Mouse (Mus musculus) ES-CJ7 (cell line): ENCODE data around the gene Tmem53.

Experiments
- DNase-seq: peaks from one replicate; pipeline ENCODE4 v3.0.0; 2011; ENCODE audit warnings: low read depth, low spot score

Tmem53 gene

GRCm38 (mm10) chr4:117251801-117252316 lies at the start of gene Tmem53, which contains the start of gene Armh1:
Gene Tmem53 (plus strand): TSS chr4:117251951.
Gene Armh1 (minus strand): TSS chr4:117252125.
- DNase-seq: peak; percentile 97

GRCm38 (mm10) chr4:117202046-117202991 lies 49.4 kb upstream of the Tmem53 start:
- DNase-seq: peak; percentile 92

- DNase-seq: no peak
Measured at GRCm38 (mm10) chr4:117202992-117203354, 48.8 kb upstream of the Tmem53 start.

- DNase-seq: no peak
Measured at GRCm38 (mm10) chr4:117209592-117209991, 42.2 kb upstream of the Tmem53 start.

- peak; percentile 91 for DNase-seq
Measured at GRCm38 (mm10) chr4:117210147-117211074, 41.3 kb upstream of the Tmem53 start.

GRCm38 (mm10) chr4:117214250-117214649 lies 37.5 kb upstream of the Tmem53 start:
- DNase-seq: no peak

- no peak for DNase-seq
Measured at GRCm38 (mm10) chr4:117217029-117217428, 34.7 kb upstream of the Tmem53 start.

GRCm38 (mm10) chr4:117218517-117219219 lies 33.1 kb upstream of the Tmem53 start:
- peak; percentile 77 for DNase-seq

GRCm38 (mm10) chr4:117220741-117221515 lies 30.8 kb upstream of the Tmem53 start:
- no peak for DNase-seq

- no peak for DNase-seq
Measured at GRCm38 (mm10) chr4:117221836-117222235, 29.9 kb upstream of the Tmem53 start.

GRCm38 (mm10) chr4:117223001-117223400 lies 28.8 kb upstream of the Tmem53 start:
- DNase-seq: no peak

- no peak for DNase-seq
Measured at GRCm38 (mm10) chr4:117224122-117224521, 27.6 kb upstream of the Tmem53 start.

GRCm38 (mm10) chr4:117225250-117225649 lies 26.5 kb upstream of the Tmem53 start:
- DNase-seq: no peak

- peak; percentile 38 for DNase-seq
Measured at GRCm38 (mm10) chr4:117229590-117229989, 22.2 kb upstream of the Tmem53 start.

- DNase-seq: peak; percentile 76
Measured at GRCm38 (mm10) chr4:117230331-117230730, 21.4 kb upstream of the Tmem53 start.

GRCm38 (mm10) chr4:117231208-117231607 lies 20.5 kb upstream of the Tmem53 start:
- no peak for DNase-seq

- no peak for DNase-seq
Measured at GRCm38 (mm10) chr4:117234166-117234741, 17.5 kb upstream of the Tmem53 start.

GRCm38 (mm10) chr4:117235822-117236221 lies 15.9 kb upstream of the Tmem53 start:
- DNase-seq: no peak

GRCm38 (mm10) chr4:117239153-117239552 lies 12.6 kb upstream of the Tmem53 start:
- DNase-seq: no peak

- no peak for DNase-seq
Measured at GRCm38 (mm10) chr4:117240867-117241266, 10.9 kb upstream of the Tmem53 start.
